Mouse (Mus musculus): ENCODE measurements around the gene Zfp420. TPM values are rescaled to one million over a fixed set of nuclear protein-coding genes. Genes with fewer than 3 reads are reported as not detected.
"Not testable (repeated sequence)": the region's sequence is repeated elsewhere in the genome, so short reads cannot be mapped to it uniquely, and the experiment has no call there.

The Zfp420 gene
- polyA plus RNA-seq, 1 experiment from 2014 or later, result 19.9 TPM

GRCm38 (mm10) chr7:29844616-29845015 lies 15.2 kb upstream of the Zfp420 start:
- no peak for ATAC-seq
- Histone ChIP-seq H3K36me3 (peaks cover 70% of the 10 kb centered on the region), H3K4me2 (replicated peaks) (no peak overlapping the region), H3K9ac (replicated peaks) (no peak overlapping the region), H3K27me3 (no peaks in the 10 kb centered on the region), H3K9me3 (no peaks in the 10 kb centered on the region), H3K4me1 (replicated peaks) (no peaks in the 10 kb centered on the region), H3K4me3 (replicated peaks) (no peak overlapping the region), H3K27ac (no peak overlapping the region)
- WGBS, result 93% methylated on average over 5 of the region's 5 CpGs

- Histone ChIP-seq H3K27me3 (no peaks in the 10 kb centered on the region), H3K4me3 (replicated peaks) (peak overlapping the region; percentile 64), H3K4me2 (replicated peaks) (peak overlapping the region; percentile 70), H3K9me3 (no peaks in the 10 kb centered on the region), H3K9ac (replicated peaks) (peak overlapping the region; percentile 77), H3K27ac (peak overlapping the region; percentile 66; the same call in 1 of the 2 replicates), H3K36me3 (peaks cover 27% of the 10 kb centered on the region), H3K4me1 (replicated peaks) (peaks cover 9% of the 10 kb centered on the region)
- WGBS, result 64% methylated on average over 9 of the region's 9 CpGs
- ATAC-seq, result no peak
These were observed 7.0 kb upstream of the Zfp420 start for GRCm38 (mm10) chr7:29852831-29853218.

- Histone ChIP-seq H3K9ac (replicated peaks) (peak within 1 kb of the TSS; percentile 77), H3K4me2 (replicated peaks) (peak within 1 kb of the TSS; percentile 70), H3K27ac (peak within 1 kb of the TSS; percentile 66), H3K4me1 (replicated peaks) (peaks cover 9% of the 10 kb centered on the region), H3K9me3 (no peaks in the 10 kb centered on the region), H3K27me3 (no peaks in the 10 kb centered on the region), H3K4me3 (replicated peaks) (peak within 1 kb of the TSS; percentile 64), H3K36me3 (peaks cover 25% of the 10 kb centered on the region)
- WGBS, result 1% methylated on average over 21 of the region's 21 CpGs
- ATAC-seq, result peak; percentile 99
These were observed 6.4 kb upstream of the Zfp420 start, which contains the start of gene Zfp940 for GRCm38 (mm10) chr7:29853219-29853842. Gene Zfp940, minus strand, starts transcription at chr7:29853669.

- Histone ChIP-seq H3K27ac (no peak overlapping the region), H3K4me2 (replicated peaks) (no peak overlapping the region), H3K27me3 (no peaks in the 10 kb centered on the region), H3K4me1 (replicated peaks) (peaks cover 9% of the 10 kb centered on the region), H3K36me3 (peaks cover 5% of the 10 kb centered on the region), H3K9me3 (no peaks in the 10 kb centered on the region), H3K4me3 (replicated peaks) (no peak overlapping the region), H3K9ac (replicated peaks) (no peak overlapping the region)
- no peak for ATAC-seq
- WGBS, result 88% methylated on average over 7 of the region's 7 CpGs
These were observed 1.9 kb downstream of the Zfp420 start for GRCm38 (mm10) chr7:29861660-29862059.

- ATAC-seq, result no peak
- Histone ChIP-seq H3K4me3 (replicated peaks) (no peak overlapping the region), H3K27ac (no peak overlapping the region), H3K9me3 (peaks cover 48% of the 10 kb centered on the region), H3K4me1 (replicated peaks) (no peaks in the 10 kb centered on the region), H3K9ac (replicated peaks) (no peak overlapping the region), H3K27me3 (no peaks in the 10 kb centered on the region), H3K4me2 (replicated peaks) (no peak overlapping the region), H3K36me3 (peaks cover 59% of the 10 kb centered on the region)
- WGBS, result 95% methylated on average over 10 of the region's 10 CpGs
These were observed 14.5 kb downstream of the Zfp420 start for GRCm38 (mm10) chr7:29874256-29874655.

- H3K4me3 ChIP-seq (replicated peaks); H3K27ac ChIP-seq; H3K9ac ChIP-seq (replicated peaks); H3K4me2 ChIP-seq (replicated peaks); ATAC-seq; H3K27me3 ChIP-seq; H3K4me1 ChIP-seq (replicated peaks): not testable (repeated sequence)
- H3K36me3 ChIP-seq, result peaks cover 52% of the 10 kb centered on the region
- H3K9me3 ChIP-seq, result peaks cover 33% of the 10 kb centered on the region
- WGBS, result 93% methylated on average over 9 of the region's 9 CpGs
These were observed 17.8 kb downstream of the Zfp420 start for GRCm38 (mm10) chr7:29877561-29877960.

GRCm38 (mm10) chr7:29880056-29880455 lies 20.3 kb downstream of the Zfp420 start:
- H3K4me3 ChIP-seq (replicated peaks), result no peak overlapping the region
- 83% methylated on average over 7 of the region's 7 CpGs for WGBS
- peaks cover 22% of the 10 kb centered on the region for H3K9me3 ChIP-seq
- no peak for ATAC-seq
- H3K4me2 ChIP-seq (replicated peaks), result no peak overlapping the region
- no peaks in the 10 kb centered on the region for H3K27me3 ChIP-seq
- H3K36me3 ChIP-seq, result peaks cover 35% of the 10 kb centered on the region
- no peak overlapping the region for H3K27ac ChIP-seq
- no peaks in the 10 kb centered on the region for H3K4me1 ChIP-seq (replicated peaks)
- no peak overlapping the region for H3K9ac ChIP-seq (replicated peaks)

GRCm38 (mm10) chr7:29880916-29881315 lies 21.1 kb downstream of the Zfp420 start:
- WGBS, result 93% methylated on average over 7 of the region's 7 CpGs
- no peak for ATAC-seq
- H3K27me3 ChIP-seq, result no peaks in the 10 kb centered on the region

GRCm38 (mm10) chr7:29890501-29890900 lies 30.7 kb downstream of the Zfp420 start:
- no peak overlapping the region for H3K4me3 ChIP-seq (replicated peaks)
- peaks cover 60% of the 10 kb centered on the region for H3K9me3 ChIP-seq
- H3K27me3 ChIP-seq, result no peaks in the 10 kb centered on the region
- H3K9ac ChIP-seq (replicated peaks), result no peak overlapping the region
- peaks cover 64% of the 10 kb centered on the region for H3K36me3 ChIP-seq
- no peak overlapping the region for H3K27ac ChIP-seq
- no peaks in the 10 kb centered on the region for H3K4me1 ChIP-seq (replicated peaks)
- ATAC-seq, result no peak
- 97% methylated on average over 7 of the region's 7 CpGs for WGBS
- no peak overlapping the region for H3K4me2 ChIP-seq (replicated peaks)

More at GRCm38 (mm10) chr7:29880916-29881315, 21.1 kb downstream of the Zfp420 start:
- Histone ChIP-seq H3K36me3 (peaks cover 27% of the 10 kb centered on the region), H3K4me3 (replicated peaks) (no peak overlapping the region), H3K27ac (no peak overlapping the region), H3K9me3 (peaks cover 19% of the 10 kb centered on the region), H3K4me2 (replicated peaks) (no peak overlapping the region), H3K9ac (replicated peaks) (no peak overlapping the region), H3K4me1 (replicated peaks) (no peaks in the 10 kb centered on the region)

- Histone ChIP-seq H3K4me2 (replicated peaks) (no peak overlapping the region), H3K9me3 (peaks cover 51% of the 10 kb centered on the region), H3K4me1 (replicated peaks) (no peaks in the 10 kb centered on the region), H3K9ac (replicated peaks) (no peak overlapping the region), H3K4me3 (replicated peaks) (no peak overlapping the region), H3K27me3 (no peaks in the 10 kb centered on the region), H3K36me3 (peaks cover 85% of the 10 kb centered on the region), H3K27ac (no peak overlapping the region)
- WGBS, result 98% methylated on average over 4 of the region's 4 CpGs
- no peak for ATAC-seq
These were observed 33.0 kb downstream of the Zfp420 start for GRCm38 (mm10) chr7:29892756-29893155.

GRCm38 (mm10) chr7:29898351-29898750 lies 38.6 kb downstream of the Zfp420 start:
- Histone ChIP-seq H3K9me3 (peaks cover 30% of the 10 kb centered on the region), H3K9ac (replicated peaks) (no peak overlapping the region), H3K4me3 (replicated peaks) (no peak overlapping the region), H3K4me1 (replicated peaks) (no peaks in the 10 kb centered on the region), H3K4me2 (replicated peaks) (no peak overlapping the region), H3K27me3 (no peaks in the 10 kb centered on the region), H3K36me3 (peaks cover 90% of the 10 kb centered on the region), H3K27ac (no peak overlapping the region)
- 89% methylated on average over 4 of the region's 4 CpGs for WGBS
- ATAC-seq, result no peak

- WGBS, result 98% methylated on average over 4 of the region's 4 CpGs
- peaks cover 41% of the 10 kb centered on the region for H3K36me3 ChIP-seq
- no peak for ATAC-seq
These were observed 44.3 kb downstream of the Zfp420 start for GRCm38 (mm10) chr7:29904101-29904500.

More at GRCm38 (mm10) chr7:29904101-29904500, 44.3 kb downstream of the Zfp420 start:
- no peaks in the 10 kb centered on the region for H3K9me3 ChIP-seq
- no peaks in the 10 kb centered on the region for H3K27me3 ChIP-seq
- H3K27ac ChIP-seq, result no peak overlapping the region
- H3K4me1 ChIP-seq (replicated peaks), result peaks cover 12% of the 10 kb centered on the region
- H3K4me2 ChIP-seq (replicated peaks), result no peak overlapping the region
- H3K9ac ChIP-seq (replicated peaks), result no peak overlapping the region
- no peak overlapping the region for H3K4me3 ChIP-seq (replicated peaks)
